Mouse (Mus musculus) brain, embryonic 14.5 days (tissue): Measurements from ENCODE around the gene B3glct. TPM values are rescaled to one million over a fixed set of nuclear protein-coding genes. Genes with fewer than 3 reads are reported as not detected.

ENCODE experiments used
- DNase-seq: peaks from one replicate; pipeline ENCODE4 v3.0.0-alpha.2; 2011; ENCODE audit warnings: low read depth
- CTCF ChIP-seq: fragments of 200-500 bp; IDR thresholded peaks from 2 replicates; pipeline ENCODE4 v1.5.1; 2012; ENCODE audit warnings: inconsistent platforms, mild to moderate bottlenecking, moderate library complexity, borderline replicate concordance; ENCODE audit not compliant: insufficient read depth, insufficient read length; ENCODE audit errors: extremely low read depth
- POLR2A ChIP-seq: fragments of 200-500 bp; IDR thresholded peaks from 2 replicates; pipeline ENCODE4 v1.6.1; 2012; ENCODE audit warnings: mild to moderate bottlenecking, inconsistent platforms, borderline replicate concordance; ENCODE audit not compliant: poor library complexity, insufficient read depth, insufficient read length, severe bottlenecking; ENCODE audit errors: extremely low read depth
- polyA plus RNA-seq: library from polyadenylated mRNA; depleted of rRNA; stranded (reverse); fragments of >200 nt; gene quantifications from 2 replicates; pipeline ENCODE4 v1.2.3, GENCODE M21; 2012

B3glct gene
- polyA plus RNA-seq, 1 experiment: 20.4 TPM

DNA sequence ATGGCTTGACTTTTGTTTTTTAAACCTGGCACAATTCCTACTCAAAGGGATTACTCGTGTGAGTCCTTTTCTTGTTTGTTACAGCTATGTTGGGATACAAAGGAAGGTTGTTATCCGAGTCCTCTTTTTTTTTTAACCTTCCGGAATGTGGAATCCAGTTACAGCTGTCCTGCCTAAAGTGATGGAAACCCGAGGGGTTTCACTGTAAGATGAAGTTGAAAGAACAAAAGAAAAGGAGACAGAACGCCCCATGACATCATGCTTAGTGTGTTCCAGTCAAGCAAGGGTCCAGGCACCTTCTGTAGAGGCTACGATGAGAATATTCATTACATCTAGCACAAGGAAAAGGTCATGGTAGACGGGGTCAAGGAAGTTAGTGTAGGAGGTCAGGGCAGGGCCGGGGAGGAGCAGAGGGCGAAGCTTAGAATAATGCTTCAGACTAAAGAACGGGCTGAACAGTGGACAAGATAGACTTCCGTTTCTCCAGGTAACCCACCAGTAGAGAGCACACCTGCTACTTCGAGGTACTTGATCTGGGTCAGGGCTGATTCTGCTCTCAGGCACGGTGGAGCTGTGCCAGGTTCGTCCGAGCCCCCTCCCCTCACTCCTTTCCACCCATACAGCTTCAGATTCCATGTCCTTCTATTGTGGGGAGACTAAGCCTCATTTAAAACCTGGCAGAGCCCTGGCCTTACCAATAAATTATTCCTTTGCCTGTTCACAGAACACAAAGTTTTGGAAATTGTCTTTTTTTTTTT is 37.7 kb downstream of the B3glct start:
- DNase-seq: peak; percentile 67
- TF ChIP-seq POLR2A: no peak
- no peak for TF ChIP-seq CTCF

DNA sequence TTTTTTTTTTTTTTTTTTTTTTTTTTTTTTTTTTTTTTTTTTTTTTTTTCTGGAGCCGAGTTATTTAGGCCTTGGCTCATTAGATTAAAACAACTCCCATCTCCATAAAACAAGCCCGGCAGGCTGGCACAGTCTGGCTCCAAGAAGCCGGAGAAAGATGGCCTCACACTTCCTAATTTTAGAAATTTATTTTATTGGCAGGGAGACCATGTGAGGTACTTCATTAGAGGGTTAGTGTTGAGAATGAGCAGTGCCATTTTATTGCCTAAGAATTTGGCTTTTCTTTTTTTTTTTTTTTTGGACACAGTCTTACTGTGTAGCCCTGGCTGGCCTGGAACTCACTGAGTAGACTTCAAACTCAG is 38.3 kb downstream of the B3glct start:
- peak; percentile 73 for DNase-seq

DNA sequence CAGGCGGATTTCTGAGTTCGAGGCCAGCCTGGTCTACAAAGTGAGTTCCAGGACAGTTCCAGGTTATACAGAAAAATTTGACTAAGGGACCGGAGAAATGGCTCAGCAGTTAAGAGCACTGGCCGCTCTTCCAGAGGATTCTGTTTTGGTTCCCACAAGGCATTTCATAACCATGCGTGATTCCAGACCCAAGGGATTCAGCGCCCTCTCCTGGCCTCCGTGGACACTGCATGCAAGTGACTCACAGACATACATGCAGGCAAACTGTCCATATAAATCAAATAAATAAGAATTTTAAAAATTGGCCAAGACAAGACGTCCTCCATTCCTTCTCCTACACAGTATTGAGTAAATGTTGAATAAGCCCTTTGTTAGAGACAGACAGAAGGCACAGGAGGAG is 53.7 kb downstream of the B3glct start:
- no peak for DNase-seq

More for the DNA sequence above, 38.3 kb downstream of the B3glct start:
- TF ChIP-seq POLR2A (no peak), CTCF (no peak)

DNA sequence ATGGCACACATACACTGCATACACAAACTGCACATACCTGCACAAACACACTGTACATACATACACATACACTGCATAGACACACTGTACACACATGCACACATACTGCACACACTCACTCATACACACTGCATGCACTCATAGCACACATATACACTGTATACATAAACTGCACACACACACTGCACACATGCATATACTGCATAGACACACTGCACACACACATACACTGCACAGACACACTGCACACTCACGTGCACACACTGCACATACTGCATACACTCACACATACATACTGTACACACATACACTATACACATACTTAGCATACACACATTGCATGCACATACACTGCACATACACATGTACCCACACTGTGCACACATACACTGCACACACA is 59.2 kb downstream of the B3glct start:
- TF ChIP-seq POLR2A: no peak
- no peak for TF ChIP-seq CTCF
- DNase-seq: no peak

More for the DNA sequence above, 53.7 kb downstream of the B3glct start:
- peak; percentile 33; the same call in 1 of the 2 replicates for TF ChIP-seq CTCF
- no peak for TF ChIP-seq POLR2A

DNA sequence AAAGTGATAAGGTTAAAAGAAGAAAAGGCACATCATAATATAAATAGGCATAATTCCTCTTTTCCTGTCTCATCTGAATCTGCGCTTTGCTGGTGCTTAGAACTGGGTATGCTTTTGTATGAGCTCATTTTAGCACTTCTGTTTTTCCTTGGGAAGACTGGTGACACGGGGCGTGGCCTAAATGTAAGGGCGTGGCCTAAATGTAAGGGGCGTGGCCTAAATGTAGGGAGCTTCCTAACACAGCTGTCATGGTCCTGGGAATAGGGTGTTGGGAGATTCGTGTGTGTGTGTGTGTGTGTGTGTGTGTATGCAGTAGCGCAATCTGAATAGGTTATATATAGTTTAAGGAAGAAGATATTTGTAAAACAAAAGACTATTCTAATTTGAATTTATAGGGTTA is 62.1 kb downstream of the B3glct start:
- no peak for TF ChIP-seq CTCF
- TF ChIP-seq POLR2A: no peak
- DNase-seq: no peak

DNA sequence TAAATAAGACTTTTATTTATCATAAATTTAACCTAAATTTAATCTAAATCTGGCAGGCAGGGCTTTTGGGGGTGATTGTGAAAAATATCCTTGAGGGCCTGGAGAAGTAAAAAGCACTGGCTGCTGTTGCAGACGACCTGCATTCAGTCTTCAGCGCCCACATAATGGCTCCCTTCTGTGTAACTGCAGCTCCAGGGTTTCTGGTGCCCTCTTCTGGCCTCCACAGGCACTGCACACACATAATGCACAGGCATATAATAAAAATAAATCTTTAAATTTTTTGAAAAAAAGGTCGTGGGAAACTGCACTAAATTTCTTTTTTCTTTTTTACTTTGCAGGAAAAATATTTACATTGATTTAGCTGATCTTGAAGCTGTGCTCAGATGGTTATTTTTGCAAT is 62.7 kb downstream of the B3glct start:
- DNase-seq: no peak
- TF ChIP-seq POLR2A: no peak
- TF ChIP-seq CTCF: 0 out of 2 replicates have a peak, but pooled peaks have one; percentile 18

DNA sequence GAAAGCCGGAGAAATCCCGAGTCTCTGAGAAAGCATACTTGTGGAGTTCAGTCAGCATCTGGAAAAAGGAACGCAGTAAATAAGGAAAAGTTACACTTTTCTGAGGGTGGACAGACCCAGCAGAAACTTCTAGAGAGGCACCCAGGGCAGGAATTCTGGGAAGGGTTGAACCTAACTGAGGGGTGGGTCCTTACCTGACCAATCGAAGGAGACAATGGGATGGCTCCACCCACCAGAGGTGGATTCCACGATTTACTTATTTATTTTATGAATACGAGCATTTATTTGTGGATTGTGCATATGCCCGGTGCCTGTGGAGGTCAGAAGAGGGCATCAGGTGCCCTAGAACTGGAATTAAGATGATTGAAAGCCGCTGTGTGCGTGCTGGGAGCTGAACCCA is 64.3 kb downstream of the B3glct start:
- no peak for DNase-seq
- TF ChIP-seq CTCF: no peak
- no peak for TF ChIP-seq POLR2A

DNA sequence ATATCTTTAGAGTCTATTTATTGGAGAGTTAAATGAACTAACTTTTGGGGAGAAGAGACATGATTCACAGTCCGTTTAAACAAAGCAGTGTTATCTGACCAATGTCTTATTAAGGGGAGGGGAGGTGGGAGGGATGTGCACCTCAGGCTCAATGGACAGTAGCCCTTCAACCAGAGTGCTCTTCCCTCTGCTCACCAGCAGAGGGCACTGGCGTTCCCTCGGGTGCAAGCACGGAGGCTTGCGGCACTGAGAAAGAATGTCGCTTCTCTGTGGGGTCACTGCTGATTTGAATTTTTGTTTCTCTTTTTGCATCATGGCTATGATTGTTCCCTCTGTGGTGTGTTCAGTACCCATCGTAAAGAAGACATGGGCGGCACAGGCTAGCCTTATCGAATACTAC is 67.0 kb downstream of the B3glct start:
- no peak for DNase-seq
- TF ChIP-seq POLR2A (no peak), CTCF (peak; percentile 51)

DNA sequence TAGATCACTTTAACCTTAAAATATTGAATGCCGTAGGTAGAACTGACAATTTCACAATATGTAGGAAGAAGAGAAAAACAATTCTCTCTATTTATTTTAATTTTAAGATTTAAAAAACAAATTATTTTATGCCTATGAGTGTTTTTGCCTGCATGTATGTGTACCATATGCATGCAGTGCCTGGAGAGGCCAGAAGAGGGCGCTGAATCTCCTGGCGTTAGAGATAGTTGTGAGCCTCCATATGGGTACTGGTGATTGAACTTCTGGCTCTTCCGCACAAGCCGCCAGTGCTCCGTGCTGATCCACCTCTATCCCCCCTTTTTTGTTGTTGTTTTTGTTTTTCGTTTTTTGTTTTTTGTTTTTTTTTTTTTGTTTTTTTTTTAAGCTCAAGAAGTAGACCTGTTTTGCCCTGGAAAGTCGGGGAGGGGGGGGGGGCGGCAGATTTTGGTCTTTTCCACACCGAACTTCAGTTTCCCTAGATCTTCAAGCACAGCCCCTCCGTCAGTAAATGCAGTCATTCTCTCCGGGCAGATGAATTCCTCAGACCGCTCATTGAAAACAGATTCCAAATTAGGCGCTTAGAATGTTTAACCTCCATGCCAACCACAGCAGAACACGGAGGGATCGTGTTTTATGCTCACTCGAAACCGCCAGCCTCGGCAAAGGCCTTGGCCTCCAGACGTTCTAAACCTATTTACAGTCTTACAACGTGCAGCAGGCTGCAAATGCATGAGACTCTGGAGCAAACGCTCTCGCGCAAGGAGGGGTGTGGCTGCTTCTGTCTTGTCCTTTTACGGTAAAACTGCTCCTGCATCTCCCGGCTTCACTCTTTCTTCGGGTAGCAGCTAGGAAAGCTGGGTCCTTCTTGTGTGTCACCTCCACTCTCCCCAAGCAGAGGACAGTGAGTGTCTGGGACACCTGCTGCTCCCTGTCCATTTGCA is 70.9 kb downstream of the B3glct start:
- TF ChIP-seq CTCF: peak; percentile 36; the same call in 1 of the 2 replicates
- no peak for TF ChIP-seq POLR2A
- DNase-seq: peak; percentile 31

DNA sequence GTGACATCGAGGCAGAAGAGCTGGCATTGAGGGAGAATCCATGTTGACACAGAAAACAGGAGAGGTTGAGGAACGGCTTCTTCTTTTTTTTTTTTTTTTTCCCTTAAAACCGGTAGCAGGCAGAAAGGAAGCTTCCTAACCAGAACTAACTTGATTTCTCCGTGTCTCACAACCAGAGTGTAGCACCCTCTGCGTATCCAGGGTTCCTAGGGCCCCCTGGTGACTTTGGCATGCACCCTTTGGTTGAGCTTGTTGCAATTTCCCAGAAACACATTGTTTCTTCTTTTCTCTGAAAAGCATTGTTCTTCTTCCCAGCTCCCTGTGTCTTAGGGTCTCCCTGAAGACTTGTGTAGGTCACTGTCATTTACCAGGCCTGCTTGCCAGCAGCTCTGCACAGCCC is 73.8 kb downstream of the B3glct start:
- DNase-seq: no peak
- TF ChIP-seq POLR2A: no peak
- TF ChIP-seq CTCF: no peak

DNA sequence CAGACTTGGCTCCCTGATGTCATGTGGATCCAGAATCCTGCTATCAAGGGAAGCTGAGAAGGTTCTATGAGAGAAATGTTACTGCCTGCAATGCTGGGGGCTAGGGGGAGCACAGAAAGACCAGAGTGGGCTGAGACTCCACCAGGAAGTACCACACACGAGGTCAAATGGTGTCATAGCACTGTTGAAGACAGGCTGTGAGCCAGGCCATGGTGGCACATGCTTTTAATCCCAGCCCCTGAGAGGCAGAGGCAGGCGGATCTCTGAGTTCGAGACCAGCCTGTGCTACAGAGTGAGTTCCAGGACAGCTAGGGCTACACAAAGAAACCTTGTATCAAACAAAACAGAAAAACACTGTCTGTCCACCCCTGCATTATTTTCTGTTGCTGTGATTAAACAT is 75.0 kb downstream of the B3glct start:
- DNase-seq: no peak
- TF ChIP-seq CTCF (no peak), POLR2A (no peak)

DNA sequence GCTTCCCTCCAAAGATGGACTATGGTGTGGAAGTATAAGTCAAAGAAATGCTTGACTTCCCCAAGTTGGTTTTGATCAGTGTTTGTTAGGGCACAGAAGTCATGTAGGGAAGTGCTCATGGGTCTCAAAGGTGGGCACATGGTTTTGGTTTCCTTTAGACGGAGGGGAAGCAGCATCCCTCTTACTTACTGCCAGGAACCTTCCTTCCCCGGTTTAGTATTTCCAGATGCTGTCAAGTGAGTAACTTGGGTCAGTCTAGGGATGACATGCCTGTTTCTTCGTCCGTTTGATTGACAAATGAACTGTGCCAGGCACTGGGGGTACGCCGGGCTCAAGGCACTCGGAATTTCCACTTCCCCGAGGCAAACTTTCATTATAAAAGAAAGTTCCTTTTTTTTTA is 89.1 kb downstream of the B3glct start:
- no peak for DNase-seq

More for the DNA sequence above, 89.1 kb downstream of the B3glct start:
- TF ChIP-seq CTCF (no peak), POLR2A (no peak)
